Mouse (Mus musculus) lung, postnatal 0 days (tissue): ENCODE results near the gene Tgtp1.
A peak's percentile ranks its signal among the peaks of the same experiment; 100 is the strongest.
"Not testable (repeated sequence)": the region's sequence is repeated elsewhere in the genome, so short reads cannot be mapped to it uniquely, and the experiment has no call there.

Source experiments
- CTCF ChIP-seq: IDR thresholded peaks from 2 replicates; pipeline ENCODE4 v1.5.1; 2016; ENCODE audit warnings: antibody characterized with exemption, mild to moderate bottlenecking
- EP300 ChIP-seq: IDR thresholded peaks from 2 replicates; pipeline ENCODE4 v1.6.1; 2016; ENCODE audit warnings: antibody characterized with exemption, mild to moderate bottlenecking, control low read depth

DNA sequence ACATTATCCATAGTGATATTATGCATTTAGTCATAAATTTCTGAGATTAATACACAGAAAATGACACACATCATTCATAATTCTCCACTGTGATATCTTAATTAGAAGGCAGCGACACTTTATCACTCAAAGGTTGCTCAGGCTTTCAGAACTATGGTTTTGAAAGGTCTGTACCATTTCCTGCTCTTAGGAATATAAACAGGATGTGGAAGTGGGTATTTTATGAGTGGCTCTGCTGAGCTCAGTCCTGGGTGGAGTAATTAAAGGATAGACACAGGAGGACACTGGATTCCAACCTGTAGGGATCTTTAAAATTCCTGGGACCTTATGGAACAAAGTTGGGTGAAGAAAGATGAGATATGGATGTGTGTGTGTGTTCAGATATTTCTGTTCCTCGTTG lies 12.3 kb upstream of the Tgtp1 start:
- not testable (repeated sequence) for TF ChIP-seq CTCF
- TF ChIP-seq EP300: peak; percentile 72
